Mouse (Mus musculus): Measurements from ENCODE around the gene Yy1.

Yy1 gene

DNA sequence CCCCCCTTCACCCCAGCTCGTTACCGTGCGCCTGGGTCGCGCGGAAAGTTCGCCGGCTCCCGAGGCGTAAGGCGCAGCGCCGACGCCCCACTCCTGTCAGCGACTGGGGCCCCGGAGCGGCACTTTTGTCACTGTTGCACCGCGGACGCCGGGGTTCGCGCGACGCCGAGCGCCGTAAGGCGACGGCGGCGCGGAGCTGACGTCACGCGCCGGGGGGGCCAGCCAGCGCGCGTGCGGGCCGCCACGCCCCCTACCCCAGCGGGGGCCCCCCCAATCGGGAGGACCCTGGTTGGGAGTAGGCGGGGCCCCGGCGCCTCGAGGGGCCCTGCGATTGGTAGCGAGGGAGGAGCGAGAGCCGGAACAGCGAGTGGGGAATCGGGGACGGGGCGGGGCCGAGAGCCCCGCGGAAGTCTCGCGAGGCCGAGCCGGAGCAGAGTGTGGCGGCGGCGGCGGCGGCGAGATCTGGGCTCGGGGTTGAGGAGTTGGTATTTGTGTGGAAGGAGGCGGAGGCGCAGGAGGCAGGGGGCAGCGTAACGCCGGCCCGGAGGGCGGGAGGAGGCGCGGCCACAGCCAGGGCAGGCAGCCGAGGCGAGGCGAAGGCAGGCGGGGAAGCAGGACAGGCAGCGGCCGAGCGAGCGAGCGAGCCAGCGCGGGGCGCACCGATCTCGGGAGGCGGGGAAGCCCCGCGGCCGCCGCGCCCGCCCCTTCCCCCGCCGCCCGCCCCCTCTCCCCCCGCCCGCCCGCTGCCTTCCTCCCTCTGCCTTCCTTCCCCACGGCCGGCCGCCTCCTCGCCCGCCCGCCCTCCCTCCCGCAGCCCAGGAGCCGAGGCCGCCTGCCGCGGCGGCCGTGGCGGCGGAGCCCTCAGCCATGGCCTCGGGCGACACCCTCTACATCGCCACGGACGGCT, at the start of gene Yy1:
Yy1 (plus strand) TSS at position 428 of the 907 bp plus-strand sequence.
- peak; percentile 89 to 97 for DNase-seq (ENCODE audit: low spot score in 2 of 2)

DNA sequence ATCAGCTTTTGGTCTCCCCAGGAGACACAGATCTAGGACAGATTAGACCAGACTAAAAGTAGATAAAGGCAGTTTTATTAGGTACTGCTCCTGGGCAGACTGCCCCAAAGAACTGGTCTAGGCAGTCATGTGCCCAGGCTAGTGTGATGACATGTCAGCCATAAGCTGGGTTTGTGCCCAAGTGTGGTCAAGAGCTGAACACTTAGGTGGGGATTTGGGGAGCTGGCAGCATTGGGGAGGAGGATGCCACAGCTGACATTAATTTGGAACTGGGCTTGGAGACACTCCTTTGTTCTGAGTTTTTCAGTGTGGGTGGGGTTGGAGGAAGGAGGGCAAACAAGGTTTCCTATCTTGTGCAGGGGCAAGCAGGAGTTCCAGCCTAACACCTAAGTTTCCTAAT, 46.8 kb upstream of the Yy1 start:
- DNase-seq (ENCODE audit: low spot score in 2 of 2) = no peak

DNA sequence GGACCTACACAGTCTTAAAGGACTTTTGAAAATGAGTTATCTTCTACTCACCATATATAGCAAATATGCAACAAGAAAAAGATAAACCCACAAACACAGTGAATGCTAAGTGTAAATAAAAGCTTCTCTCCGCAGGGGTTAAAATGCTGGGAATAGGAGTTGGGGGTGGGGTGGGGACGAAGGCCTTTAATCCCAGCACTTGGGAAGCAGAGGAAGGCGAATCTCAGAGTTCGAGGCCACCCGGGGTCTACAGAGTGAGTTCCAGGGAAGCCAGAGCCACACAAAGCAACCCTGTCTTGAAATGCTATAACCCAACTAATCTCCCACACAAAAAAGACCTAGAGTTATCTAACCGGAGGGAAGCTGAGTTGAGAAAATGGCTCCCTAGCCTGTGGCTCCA, 43.8 kb upstream of the Yy1 start:
- no peak for DNase-seq (ENCODE audit: low spot score in 2 of 2)

DNA sequence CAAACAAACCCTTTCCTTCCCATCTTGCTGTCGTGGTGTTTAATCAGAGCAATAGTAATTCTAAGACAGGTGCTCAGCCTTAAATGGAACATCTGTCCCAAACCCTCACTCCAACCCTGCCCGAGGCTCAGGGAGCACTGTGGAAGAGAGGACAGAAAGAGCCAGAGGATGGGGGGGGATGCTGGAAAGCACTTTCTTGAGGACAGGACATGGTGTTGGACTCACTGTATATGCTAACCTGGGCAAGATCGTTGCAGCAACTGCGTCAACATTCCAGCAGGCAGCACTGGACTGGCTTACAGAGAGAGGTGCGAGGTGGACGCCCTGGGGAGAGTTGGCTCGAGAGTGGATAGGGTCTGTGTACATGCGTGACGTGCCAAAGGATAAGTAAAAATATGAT, 43.3 kb upstream of the Yy1 start:
- no peak for DNase-seq (ENCODE audit: low spot score in 2 of 2)

DNA sequence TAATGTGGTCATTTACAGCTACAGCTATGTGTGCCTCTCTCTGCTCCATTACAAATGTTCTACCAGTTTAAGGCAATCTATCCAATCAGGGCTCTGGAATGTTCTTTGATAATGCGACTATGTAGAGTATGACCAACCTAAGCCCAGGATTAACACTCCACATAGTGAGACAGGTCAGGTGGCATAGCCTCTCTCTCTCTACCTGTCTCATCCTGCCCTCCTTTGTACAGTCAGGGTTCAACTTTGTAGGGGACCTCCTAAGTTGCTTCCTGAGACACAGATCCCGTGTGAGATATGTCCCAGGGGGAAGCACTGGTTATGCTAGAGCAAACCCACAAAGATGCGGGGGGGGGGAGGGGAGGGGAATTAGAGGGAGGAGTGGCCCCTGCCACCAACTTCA, 42.5 kb upstream of the Yy1 start:
- no peak for DNase-seq (ENCODE audit: low spot score in 2 of 2)

DNA sequence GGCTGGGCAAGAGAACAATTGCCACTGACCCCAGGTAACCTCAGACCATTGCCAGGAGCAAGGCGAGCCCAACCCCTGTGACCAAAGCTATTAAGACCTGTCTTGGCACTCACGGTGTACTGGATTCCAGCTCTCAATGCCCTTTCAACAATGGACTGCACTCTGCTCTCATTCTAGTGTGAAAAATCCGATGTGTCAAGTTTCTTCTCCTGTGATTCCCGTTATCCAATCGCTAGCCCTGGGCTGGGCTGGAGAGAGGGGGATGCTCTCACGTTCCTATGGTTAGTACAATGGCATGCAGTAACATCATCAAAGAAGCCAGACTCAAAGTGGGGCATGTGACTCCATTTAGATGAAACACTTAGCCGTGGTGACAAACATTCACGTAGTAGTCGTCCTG, 41.0 kb upstream of the Yy1 start:
- no peak for DNase-seq (ENCODE audit: low spot score in 2 of 2)

DNA sequence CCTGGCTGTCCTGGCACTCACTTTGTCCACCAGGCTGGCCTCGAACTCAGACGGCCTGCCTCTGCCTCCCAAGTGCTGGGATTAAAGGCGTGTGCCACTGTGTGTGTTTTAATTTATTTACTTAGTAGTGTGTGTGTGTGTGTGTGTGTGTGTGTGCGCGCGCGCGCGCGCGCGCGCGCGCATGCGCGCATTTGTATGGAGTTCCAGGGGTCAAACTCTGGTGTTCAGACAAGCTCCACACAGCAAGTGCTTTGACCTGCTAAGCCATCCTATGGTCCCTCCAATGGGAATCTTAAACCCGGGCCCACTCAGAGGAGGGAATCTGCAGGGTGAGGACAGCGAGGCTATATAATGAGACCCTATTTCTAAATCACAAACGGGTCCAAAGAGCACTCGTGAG, 37.6 kb upstream of the Yy1 start:
- no peak for DNase-seq (ENCODE audit: low spot score in 2 of 2)

DNA sequence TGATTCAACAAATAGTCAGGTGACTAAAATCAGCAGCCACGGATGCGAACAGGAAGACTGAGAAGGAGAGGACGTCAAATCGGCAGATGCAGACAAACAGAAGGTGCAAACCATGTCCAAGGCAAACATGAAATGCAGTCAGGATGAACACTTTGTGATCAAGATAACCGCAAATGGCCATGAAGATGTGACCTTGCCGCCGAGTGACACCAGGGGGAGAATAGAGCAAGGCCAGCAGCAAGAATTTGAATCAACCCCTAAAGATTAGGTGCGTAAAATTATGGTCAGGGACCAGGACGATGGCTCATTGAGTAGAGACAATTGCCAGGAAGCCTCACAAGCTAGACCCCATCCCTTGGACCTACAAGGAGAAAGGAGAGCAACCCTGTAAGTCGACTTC, 36.2 kb upstream of the Yy1 start:
- DNase-seq (ENCODE audit: low spot score in 2 of 2) = no peak

DNA sequence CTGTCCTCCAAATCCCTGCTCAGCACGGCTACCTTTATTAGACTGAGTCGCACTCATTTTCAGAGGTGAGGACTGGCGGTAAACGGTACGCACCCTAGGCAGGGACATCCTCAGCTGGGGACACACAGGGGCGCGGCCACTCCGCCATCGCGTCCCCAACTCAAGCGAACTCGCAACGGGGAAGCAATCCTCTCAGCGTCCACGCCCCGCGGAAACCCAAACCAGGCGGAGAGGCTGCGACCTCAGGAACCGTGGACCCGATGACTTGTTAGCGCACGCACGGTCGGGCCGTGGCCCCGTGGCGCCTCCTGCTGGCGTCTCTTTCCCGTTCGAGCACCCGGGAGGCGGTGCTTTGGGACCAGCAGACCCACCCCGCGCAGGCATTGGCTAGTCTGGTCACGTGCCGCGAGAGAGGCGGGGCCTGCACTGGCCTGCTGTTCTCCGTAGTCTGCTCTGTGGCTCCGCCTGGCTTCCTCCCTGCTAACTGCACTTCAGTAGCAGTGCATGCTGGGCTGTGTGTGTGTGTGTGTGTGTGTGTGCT, 35.0 kb upstream of the Yy1 start:
- peak; percentile 98 for DNase-seq (ENCODE audit: low spot score in 2 of 2)

DNA sequence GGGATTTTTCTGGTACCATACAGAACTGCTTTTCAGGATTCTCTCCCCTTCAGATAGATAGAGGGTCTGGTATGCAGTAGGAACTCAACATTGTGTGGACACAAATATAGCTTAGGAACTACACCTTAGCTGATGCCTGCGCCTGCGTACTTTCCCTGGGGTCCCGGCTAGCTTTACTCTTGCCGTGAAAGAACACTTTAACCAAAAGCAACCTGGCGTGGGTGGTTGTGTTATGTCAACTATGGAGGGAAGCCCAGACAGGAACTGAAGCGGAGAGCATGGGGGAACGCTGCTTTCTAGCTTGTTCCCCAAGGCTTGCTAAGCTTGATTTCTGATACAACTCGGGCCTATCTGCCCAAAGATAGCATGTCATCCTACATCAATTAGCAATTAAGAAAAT, 34.5 kb upstream of the Yy1 start:
- no peak for DNase-seq (ENCODE audit: low spot score in 2 of 2)

DNA sequence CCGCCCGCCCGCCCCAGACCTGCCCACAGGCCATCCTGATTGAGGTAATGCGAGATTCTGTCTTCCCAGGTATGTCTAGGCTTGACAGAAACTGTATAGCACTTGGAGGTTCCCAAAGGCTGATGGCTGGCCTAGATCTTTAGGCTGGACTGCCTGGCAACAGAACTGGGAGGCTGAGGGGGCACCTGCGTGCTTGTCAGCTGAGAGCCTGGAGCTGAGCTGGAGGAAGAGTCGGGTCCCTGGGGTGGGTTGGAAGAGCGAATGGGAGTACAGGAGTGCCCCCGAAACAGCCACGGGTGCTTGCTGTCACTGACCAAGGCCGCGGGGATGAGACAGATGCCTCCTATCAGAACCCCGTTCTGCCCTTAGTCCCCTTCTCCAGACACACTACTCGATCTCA, 34.1 kb upstream of the Yy1 start:
- no peak for DNase-seq (ENCODE audit: low spot score in 2 of 2)

DNA sequence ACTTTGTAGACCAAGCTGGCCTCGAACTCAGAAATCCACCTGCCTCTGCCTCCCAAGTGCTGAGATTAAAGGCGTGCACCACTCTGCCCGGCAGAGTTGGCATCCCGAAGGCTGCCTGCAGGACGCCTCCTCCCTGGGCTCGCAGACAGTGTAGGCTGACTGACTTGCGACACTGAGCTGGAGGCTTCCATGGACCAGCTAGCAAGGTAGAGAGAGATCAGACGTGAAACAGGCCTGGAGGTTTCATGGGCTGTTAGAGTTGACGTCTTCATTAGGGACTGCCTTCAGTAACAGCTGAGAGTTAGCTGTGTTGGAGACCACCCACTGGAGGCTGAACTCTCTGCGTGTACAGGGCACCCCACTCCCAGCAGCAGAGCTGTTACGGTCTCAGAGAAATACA, 33.5 kb upstream of the Yy1 start:
- DNase-seq (ENCODE audit: low spot score in 2 of 2) = no peak

DNA sequence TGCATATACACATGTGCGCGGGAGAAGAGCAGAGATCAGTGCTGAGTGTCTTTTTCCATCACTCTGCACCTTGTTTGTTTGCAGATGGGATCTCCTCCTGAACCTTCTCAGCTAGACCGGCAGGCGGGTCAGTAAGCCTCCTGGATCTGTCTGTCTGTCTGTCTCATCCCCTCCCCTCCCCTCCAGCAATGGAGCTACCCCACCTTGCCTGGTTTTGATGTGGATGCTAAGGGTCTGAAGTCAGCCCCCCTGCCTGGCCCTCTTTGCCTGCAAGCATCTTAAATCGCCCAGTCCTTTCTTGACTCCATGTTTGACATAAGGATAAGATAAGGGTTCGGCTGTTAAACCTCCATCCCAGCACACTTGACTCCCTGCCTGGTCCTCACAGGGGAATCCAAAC, 32.8 kb upstream of the Yy1 start:
- DNase-seq (ENCODE audit: low spot score in 2 of 2) = no peak

DNA sequence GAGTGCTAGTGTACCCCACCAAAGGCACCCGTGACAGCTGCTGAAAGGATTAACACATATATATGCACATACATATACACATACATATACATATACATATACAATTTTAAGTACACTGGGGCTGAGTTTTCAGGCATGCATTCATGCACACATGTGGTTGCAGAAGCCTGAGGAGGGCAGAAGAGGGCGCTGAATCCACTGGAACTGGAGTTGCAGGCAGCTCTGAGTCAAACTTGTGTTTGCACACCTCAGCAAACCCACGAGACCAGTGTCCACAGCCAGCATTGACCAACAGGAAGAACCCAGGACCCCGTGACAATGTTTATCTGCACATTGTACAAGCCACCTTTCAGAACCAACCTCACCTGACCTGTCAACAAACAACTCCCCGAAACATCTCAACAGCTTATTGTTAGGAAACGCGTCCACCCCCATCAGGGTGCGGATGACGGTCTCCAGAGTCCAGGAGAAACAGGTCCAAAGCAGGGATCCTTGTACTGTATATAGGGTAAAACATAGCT, 32.2 kb upstream of the Yy1 start:
- DNase-seq (ENCODE audit: low spot score in 2 of 2) = no peak

DNA sequence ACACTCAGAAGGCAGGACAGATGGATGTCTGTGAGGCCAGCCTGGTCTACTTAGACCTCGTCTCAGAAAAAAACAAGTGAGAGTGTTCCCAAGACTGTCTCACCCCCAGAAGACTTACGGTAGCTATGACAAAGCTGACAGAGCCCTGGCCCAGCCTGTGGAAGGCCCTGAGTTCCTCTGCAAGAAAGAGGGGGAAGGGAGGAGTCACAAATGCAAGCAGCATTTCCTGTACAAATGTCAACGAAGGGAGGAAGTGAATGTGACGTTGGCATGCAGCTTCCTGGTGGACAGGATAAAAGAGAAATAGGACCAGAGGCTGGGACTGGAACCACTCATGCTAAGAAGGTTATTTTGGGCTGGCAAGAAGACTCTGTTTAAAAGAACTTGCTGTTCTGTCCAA, 31.6 kb upstream of the Yy1 start:
- DNase-seq (ENCODE audit: low spot score in 2 of 2) = no peak

DNA sequence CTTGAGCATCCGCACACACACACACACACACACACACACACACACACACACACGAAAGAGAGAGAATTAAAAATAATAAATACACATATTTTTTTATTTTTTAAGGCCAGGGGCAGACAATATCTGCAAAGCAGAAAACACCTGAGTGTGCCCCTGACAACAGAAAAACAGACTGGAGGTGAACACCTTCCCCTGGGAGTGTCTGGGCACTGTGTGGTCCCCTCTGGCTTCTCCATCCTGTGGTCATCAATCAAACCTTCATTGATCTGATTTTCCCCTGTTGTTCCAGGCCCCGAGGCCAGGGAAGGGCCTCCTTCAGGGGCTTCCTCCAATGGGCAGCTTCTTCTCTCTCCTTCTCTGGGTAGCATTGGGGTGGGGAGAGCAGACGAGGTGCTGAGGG, 31.1 kb upstream of the Yy1 start:
- DNase-seq (ENCODE audit: low spot score in 2 of 2) = no peak

DNA sequence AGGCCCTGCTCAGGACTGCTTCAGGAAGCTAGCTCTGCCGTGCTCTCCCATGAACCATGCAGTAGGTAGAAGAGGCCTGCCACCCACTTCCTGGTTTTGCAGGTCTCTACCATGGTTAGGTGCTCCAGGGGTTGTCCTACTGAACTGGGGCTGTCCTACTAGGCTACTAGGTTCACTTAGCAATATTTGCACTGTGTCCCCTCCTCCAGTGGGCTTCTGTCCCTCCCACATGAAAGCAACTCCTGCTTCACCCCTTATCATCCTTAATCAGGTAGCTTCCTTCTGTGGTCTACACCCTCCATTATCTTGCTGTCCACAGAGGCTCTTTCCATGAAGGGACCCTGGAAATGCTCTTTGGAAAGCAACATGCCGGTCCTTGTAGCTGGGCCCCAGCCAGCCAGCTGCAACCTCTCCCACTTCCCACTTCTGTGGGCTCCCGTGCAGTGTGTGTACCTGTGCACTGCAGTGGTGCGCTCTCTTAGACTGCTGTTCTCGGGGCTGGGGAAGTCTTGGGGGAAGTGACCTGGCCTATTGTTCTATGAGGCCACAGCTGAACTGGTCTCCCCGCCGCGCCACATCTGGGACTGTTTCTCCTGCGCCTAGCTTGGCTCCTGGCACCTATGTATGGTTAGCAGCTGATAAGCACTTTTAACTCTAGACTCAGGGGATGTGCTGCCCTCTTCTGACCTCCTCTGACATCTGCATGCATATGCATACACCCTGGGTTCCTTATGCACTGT, 29.5 kb upstream of the Yy1 start:
- DNase-seq (ENCODE audit: low spot score in 2 of 2) = no peak

DNA sequence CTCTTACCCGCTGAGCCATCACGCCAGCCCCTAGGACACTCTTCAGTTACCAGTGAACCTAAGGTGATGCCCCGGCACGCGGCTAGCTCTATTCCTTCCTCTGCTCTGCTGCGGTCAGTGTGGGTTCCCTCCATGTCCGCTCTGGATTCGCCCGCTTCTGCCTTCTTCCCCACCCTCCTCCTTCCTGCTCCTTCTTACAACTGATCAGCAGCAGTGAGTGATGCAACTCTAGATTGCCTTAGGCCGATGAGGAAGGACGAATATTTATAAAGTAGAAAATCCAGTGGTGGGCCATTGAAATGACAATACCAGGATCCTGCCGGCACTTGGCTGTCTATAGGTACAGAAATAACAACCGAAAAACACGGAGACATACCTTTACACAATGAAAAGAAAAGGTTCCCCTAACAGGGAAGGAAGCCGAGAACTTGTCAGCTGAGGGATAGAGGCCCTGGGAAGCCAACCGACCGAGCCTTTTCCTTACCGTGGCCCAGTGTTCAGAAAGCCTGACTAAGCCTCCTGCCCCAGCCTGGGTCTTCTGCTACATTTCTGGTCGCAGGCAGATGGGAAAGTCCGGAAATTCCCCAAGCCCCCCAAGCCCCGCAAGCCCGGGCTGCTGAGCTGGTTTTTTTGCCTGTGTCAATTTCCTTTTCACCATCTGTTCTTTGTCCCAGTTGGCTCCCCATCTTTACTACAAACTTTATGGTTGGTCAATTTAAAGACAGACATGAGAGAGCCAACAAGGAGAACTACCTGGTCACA, 27.7 kb upstream of the Yy1 start:
- DNase-seq (ENCODE audit: low spot score in 2 of 2) = no peak

DNA sequence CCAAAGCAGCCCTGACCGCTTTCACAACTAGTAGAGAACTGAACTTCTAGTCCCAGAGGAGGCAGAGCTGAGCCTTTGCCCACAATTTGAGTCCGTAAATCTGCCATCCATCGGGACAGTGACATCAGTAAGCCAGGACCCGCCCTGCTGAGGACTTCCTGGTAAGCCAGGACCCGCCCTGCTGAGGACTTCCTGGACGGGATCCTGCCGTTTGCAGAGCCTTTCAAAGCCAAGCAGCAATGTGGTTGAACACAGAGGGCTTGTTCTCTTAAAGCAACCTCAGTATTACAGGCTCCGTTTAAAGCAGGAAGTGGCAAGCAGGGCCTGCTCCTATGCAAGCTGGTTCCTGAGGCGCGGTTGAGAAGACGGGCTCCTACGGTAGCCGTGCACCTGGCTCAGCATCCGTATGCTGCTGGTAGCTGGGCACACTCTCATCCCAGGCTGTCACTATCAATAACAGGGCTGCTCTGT, 27.0 kb upstream of the Yy1 start:
- peak in 1 of 2 experiments; percentile 11 for DNase-seq (ENCODE audit: low spot score in 2 of 2)

DNA sequence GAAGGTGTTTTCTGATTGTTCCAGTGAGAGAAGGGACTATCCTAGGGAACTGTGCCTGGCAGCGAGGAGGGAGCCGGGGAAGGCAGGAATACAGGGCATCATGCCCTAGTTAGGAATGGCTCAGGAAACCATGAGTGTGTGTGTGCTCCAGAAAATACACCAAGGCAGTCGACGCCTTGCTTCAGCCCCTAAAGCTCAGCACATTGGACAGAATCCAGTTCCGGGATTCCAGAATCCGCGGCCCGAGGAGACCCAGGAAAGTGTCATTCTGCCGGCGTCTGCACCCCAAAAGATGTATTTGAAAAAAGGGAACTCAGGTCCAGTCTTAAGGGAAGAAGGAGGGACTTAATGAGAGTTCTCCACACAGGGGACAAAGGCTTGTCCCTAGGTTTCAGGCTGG, 26.5 kb upstream of the Yy1 start:
- DNase-seq (ENCODE audit: low spot score in 2 of 2) = no peak

DNA sequence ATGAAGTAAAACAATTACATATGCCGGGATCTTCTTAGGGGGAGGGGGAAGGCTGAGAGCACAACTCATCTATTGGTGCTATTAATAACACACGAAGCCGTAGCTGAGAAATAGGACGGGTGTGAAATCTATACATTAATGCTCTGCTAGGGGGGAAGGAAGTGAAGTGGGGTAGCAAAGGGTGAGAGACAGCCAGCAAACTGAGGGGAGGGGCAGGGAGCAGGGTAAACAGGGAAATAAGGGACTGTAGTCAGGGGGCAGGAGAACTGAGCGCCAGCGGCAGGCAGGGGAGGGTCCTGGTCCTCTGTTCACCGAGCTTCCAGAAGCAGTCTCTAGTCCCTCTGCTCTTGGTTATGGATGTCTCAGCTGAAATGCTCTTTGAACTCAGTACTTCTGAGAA, 25.9 kb upstream of the Yy1 start:
- no peak for DNase-seq (ENCODE audit: low spot score in 2 of 2)
